Mouse (Mus musculus) G1E (cell line): ENCODE data around the gene Mpp6.

Experiments
- CTCF ChIP-seq: IDR thresholded peaks from 2 replicates; pipeline ENCODE4 v1.5.1; 2012; ENCODE audit warnings: low read depth, low read length, inconsistent platforms, mixed read lengths
- GATA1 ChIP-seq: IDR thresholded peaks from 2 replicates; pipeline ENCODE4 v1.6.1; 2012; ENCODE audit warnings: borderline replicate concordance, low read length, inconsistent platforms, mixed read lengths
- GATA2 ChIP-seq: IDR thresholded peaks from 2 replicates; pipeline ENCODE4 v1.6.1; 2012; ENCODE audit warnings: low read depth, low read length, inconsistent platforms, borderline replicate concordance

GRCm38 (mm10) chr6:50127536-50127935, 17.5 kb downstream of the Mpp6 start:
- no peak for TF ChIP-seq CTCF
- TF ChIP-seq GATA1 = no peak
- no peak for TF ChIP-seq GATA2
